Mouse (Mus musculus): ENCODE data around the gene Lap3.

DNA sequence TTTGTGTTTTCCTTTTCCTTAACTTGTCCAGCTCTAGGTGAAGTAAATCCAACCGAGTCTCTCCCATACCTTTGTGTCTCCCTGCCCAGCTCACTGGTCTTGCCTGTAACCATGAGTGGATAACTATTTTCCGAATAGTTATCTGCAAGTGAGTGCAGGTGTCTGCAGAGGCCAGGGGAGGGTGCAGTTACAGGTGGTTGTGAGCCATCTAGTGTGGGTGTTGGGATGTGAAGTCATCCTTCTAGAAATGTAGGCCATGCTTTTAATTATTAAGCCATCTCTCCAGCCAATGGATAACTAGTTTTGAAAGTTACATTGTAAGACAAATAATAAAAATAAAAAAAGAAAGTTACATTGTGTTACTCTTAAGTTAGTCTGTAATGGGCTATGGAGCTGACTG is 20.3 kb downstream of the Lap3 start:
- TF ChIP-seq POLR2A (IDR thresholded peaks at IDR 0.05; ENCODE audit: insufficient read depth, low read depth, low read length) (no peak), CTCF (IDR thresholded peaks at IDR 0.05) (no peak)
